Mouse (Mus musculus) adipocyte (in vitro differentiated cells): Measurements from ENCODE around the gene Sh3bgrl2.
A peak's percentile ranks its signal among the peaks of the same experiment; 100 is the strongest.

Source experiments
- DNase-seq: peaks from one replicate; pipeline ENCODE4 v3.0.0-alpha.2; 2016; ENCODE audit warnings: low spot score

Gene Sh3bgrl2

DNA sequence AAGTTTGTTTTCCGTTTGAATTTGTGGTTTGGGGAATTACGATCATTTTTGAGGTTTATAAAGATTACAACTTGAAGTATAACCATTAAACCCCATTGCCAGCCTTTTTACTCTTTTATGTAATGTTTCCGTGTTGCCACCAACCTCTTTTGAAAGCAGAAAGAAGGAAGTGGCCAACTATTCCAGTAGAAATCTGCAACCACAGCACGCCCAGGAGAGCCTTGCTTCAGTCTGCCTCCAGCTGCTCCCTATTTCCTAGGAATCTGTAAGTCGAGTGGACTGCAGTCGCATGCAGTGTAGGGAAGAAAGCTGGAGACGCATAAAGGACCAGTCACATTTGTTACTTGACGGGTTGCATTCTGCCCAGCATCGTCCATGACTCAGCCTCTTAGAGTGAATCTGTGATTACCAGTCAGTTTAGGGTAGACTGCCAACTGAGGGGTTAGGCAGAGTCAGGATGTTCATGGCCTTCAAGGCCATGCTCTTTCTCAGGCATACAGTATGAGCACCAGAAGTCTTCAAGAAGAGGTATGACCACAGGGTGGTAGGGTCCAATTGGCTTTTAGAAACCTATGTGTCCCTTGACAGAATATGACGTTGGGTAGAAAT is 43.8 kb downstream of the Sh3bgrl2 start:
- DNase-seq, result no peak

DNA sequence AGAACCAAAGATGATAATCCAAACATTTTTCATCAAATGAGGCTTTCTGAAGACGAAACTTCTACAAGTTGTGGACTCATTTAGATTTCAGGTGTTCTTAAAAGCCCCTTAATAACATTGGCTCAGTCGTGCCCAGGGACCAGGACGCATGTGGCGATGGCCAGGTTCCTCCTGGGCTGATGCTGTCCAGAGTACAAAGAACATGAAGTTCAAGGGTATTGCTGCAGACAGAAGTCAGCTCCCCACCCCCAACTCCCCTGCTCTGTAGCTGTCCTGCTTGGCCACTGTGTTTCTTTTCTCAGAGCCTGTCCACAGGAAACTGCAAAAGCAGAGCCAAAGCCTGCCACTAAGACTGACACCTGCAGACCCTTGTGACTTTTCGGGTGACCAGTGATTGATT is 45.7 kb downstream of the Sh3bgrl2 start:
- no peak for DNase-seq

DNA sequence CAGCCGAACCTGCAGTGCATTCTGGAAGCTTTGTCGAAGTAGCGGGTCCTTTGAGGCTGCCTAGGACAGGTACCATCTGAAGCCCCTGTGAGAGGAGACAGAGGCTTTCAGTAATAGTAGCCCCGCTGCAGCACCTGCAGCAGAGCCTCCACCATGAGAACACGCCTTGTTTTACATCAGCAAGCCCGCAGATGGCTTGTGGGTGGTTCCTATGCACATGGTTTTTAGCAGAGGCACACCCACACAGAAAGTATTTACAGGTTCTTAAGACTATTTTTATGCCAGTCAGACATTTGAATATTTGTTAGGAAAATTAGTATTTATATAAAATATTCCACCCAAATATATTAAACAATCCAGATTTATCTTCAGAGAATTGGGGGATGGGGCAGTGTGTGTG is 48.0 kb downstream of the Sh3bgrl2 start:
- no peak for DNase-seq

DNA sequence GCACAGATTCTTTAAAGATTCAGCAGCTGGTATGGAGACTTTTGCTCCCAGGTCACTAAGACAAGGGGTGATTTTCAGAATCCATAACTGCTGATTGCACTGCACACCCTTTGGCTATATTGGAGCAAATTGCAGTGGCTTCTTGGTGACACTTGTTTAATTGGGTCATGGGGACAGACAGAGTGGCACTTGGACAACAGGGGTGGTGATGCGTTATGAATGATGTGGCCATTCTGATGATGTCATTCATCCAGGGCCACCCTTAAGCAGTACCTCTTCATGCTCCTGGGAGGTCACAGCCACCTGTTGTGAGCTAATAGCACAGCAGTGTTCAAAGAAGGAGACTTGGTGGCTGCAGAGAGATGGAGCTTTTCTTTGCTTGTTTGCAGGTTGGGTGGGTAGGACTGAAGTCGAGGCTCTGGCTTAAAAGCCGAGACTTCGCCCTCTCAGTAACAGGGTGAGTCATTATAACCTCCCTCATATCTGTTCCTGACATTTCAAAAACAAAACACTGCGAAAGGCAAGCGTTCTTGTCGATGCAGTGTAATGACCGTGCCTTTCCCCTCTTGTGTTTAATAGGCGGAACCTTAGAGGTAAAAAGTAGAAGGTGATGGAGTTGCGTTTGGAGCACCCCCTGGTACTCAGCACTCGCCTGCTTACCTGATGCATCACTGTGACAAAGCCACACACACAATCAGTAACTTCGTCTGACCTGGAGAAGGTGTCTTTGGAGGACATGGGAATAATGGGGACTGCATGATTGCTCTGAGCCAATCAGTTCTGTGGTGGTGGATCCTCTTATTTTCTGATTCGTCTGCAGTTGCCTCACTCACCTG is 48.7 kb downstream of the Sh3bgrl2 start:
- no peak for DNase-seq

DNA sequence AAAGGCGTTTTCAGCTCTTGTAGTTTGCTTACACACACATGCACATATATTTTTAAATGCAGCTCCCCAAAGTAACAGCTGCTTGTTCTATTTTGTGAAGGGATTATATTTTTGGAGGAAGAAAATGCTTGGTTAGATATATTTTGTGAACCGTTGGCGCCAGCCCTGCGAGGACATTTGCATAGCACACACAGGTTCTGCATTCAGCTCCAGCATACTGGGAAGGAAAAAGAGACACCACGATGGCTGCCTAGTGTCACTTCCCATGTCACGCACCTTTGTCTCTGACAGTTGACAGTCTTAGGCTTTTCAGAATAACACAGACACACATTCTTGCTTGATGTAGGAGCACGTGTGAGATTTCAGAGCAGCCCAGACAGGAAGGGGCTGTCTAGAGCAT is 49.9 kb downstream of the Sh3bgrl2 start:
- no peak for DNase-seq

DNA sequence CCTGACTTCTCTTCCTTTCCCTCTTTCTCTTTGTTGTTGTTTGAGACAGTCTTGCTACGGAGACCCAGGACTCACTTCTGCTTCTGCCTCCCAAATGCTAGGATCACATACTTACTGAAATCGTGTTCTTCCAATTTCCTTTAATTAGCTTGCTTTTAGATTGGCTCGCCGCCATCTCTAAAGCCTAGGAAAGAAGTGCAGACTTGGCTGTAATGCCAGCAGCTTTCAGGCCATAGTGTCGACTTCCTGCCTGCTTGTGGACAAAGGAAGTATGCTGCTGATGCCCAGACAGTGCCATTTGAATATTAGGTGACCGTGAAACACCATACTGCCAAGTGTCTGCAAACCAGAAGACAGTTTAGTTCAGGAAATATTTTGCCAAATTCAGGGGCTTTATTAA is 51.4 kb downstream of the Sh3bgrl2 start:
- DNase-seq, result no peak

DNA sequence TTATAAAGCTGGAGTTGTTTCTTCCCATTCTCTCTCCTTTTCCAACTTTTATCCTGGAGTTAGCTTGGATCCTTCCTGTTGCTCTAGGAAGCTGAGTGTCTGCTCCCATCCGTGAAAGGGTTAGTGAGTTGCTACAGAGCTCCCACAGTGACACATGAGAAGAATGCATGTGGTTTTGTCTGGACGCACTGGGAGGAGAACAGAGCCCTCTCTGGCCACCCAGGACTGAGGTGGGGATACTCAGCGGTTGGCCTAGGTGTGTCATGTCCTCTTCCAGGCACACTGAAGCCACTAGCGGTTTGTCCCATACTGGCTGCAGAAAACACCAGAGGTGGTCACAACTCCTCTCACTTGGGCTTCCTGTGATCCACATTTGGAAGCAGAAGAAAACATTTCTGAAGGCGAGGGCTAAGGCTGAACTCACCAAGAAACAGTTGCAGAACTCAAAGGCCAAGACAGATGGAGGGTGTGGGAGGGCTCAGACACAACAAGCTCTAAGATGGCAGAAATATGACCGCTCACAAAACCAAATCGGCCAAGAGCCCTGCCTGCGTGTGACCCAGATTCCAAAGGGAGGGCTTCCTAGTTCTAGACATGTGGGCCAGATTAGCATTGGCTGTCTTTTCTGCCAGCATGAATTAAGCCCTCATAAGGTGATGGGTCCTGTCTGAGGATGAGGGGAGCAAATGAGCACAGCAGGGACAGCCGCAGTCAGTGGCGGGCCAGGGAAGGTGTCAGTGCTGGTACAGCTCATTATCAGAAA is 52.3 kb downstream of the Sh3bgrl2 start:
- DNase-seq, result no peak

DNA sequence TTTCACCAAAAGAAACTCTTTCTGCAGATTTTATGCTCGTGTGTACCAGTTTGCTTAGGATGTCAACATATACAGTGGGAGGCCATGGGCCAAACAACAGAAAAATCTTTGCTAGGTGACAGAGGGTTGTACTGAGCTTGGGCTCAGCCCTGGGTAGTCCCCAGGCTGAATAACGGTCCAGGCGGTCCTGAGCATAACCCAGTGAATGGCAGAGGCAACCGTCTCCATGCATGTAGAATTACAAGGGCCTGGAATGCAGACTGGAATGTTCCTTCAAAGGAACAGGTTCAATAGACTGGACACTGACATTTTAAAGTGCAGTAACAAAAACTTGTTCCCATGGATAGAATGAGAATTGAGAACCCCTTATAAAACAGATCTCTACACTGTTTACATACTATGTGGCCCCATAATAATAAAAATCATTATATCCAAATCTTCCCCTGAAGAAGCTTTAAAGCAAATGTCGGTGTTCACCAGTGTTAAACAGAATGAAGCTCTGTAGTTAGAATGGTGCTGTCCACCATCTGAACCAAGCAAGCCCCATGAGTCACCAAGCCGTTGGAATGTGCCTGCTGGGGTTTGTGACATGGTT is 54.1 kb downstream of the Sh3bgrl2 start:
- no peak for DNase-seq

DNA sequence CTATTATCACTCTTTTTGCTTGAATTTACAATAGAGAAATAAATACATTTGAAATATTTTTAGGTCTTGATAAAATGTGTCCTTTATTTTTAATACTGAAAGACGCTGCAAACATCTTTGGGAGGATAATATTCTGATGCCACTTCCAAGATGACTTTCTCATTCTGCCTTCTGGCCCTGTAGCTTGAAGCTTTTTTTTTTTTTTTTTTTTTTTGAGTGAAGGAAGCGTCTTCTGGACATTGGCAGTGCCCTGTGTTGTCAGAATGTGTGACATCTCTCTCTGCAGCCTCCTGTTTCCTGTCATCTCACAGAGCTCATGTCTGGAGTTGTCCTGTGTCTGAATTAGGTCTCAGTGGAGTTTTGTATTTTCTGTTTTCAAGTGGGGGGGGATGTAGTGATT is 55.0 kb downstream of the Sh3bgrl2 start:
- DNase-seq, result no peak

DNA sequence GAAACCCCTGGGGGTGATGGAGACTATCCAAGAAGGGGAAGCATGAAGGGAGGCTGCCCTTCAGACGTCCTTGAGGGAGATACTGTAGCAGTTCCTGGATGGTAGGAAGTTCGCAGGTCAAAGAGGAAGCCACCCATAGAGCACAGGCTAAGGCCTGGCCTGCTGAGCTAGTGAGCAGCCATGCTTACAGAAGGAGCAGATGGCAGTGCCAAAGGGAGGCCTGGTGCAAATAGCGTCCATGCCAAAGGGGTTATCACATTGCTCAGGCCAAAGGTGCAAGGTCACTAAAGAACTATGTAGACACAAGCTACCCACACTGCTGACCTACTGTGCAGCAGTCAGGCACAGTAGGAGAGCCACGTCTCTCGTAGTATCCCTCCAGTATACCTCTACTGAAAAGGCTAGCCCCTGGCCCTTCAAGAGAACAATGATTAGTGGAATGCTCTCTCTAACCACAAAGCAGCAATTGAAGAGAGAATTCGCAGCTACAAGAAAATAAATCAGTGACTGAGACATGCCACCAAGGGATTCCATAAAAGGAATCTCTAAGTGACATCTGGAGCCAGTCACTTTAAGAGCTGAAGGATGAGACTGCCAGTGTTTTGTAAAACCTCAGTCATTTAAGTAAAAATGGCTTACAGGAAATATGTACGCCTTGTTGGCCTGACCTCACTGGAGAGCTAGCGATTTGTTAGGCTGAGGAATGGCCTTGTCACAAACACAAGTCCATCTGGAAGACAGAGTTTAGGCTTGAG is 57.9 kb downstream of the Sh3bgrl2 start:
- DNase-seq, result no peak

DNA sequence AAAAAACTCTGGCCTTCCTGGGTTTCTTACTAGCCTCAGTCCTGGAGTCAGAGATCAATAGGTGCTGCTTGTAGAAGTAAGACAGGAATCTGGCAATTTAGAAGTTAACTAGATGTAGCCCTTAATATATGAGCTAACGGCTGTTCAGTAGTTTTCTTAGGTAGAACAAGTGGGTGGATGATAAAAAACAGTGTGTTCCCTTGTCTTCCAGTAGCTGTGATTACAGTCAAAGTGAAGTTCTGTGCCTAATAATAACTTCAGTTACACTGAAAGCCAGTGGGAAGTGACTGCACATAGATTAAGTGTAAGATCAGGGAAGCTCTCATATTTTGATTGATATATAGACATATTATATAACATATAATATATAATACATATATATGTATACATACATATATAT is 60.0 kb downstream of the Sh3bgrl2 start:
- DNase-seq, result no peak

DNA sequence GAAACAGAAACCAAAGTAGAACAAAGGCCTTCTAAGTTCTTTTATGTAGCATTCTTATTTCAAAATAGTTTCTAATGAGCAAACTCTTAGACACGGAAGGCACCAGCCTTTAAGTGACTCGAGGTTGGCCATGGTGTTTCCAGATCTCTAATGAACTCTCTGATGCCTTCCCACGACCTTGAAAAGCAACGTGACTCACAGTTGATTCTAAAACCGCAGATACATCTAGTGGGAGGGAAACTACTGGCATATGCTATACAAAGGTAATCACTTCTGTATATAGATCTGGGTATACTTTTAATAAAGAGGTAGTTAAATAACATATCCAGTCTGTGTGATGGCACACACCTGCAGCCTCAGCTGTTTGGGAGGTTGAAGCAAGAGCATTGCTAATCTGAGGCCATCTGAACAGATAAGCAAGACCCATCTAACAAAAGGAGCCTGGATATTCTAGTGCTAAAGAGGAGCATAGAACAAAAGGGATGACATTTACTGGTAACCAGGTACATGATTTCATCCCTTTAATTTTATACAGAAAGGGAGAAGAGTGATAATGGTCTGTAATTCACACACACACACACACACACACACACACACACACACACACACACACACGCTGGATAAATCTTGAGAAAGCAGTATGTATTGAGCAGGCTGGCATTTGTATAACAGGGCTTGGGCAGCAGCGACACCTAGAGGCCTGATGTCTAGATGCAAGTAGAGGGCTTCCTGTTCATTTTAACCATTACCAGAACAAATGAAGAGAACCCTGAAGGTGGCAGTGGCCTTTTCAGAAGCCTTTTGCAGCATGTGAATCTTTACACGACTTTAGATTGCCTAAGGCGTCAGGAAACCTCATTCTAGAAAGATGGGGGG is 61.5 kb downstream of the Sh3bgrl2 start:
- DNase-seq, result peak; percentile 77

DNA sequence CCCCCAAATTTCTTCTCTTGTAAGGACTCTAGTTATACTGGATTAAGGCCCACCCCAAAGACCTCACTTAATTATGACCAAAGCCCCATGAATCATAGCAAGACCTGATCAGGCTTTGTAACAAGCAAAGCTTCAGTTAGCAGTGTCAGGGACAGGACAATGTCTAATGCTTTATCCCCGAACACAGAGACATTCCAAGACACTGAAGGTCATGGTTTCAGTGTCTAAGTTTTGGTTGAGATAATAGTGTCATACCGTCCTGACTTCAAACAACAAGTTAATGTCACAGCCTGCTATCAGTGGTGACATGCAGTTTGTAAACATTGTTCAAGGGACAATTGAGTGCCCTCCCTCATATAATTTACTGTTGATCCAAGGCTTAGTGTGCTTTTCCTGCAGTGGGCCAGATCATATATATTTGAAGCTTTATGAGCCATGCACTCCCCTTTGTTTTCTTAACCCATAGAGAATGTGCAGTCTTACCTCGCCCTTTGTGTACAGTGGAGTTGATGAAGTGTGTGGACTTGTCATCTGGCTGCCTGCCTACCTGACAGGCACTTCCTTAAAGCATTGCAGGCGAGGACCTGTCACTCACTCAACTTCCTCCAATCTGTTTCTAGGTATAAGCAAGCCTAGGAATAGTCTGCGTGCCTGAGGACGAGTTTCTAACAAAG is 67.9 kb downstream of the Sh3bgrl2 start:
- DNase-seq, result no peak

DNA sequence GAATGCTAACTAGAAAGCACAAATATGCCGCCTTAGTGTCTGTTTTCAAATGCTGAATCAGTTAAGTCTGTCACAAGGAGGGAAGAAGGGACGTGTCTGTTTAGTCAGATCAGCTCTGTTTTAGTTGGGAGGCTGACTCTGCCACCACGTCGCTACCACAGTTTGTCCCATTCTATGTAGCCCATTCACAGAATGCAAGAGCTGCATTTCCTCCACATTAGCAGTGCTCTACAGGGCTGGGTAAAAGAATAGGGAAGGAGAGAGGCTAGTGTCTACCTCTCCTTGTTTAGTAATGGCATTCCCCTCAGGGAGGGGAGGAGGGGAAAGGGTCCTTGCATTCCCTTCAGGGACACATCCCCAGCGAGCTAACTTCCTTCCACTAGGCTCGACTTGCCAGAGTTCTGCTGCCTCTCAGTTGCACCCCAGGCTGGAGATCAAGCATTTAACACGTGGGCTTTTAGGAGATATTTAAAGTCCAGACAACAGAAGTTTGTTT is 68.5 kb downstream of the Sh3bgrl2 start:
- DNase-seq, result no peak

DNA sequence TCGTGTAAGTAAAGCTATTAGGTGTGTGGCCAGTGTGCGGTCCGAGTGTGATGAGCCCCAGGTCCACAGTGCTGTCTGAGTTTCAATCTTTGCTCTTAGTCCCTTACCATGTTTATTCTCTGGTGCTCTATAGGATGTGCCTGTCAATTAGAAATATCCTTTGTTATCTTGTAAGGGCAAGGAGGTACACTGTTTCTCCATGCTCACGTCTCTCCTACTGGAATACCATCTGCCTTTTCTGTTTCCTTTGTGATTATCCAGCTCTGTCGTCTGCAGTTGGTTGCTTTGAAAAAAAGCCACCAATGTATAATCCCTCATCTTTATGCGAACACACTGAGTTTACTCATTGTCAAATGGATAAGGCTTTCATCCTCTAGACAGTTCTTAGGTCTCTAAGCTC is 75.3 kb downstream of the Sh3bgrl2 start:
- no peak for DNase-seq

DNA sequence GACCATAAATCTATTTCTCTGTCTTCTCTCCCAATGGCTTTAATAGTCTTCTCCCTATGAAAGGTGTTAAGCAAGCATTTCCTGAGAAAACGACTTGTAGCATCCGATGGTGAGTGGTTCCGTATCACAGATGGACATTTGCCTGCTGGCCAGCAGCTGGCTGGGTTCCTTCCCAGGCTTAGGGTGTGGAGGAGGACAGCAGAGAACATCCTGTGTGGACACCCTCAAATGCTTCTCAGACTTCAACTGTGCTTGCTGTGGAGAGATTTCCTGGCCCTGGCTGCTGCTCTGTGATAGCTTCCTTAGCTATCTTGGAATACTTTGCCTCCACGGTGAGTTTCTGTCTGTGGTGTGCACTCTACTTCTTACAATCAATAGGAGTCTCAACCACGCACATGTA is 76.1 kb downstream of the Sh3bgrl2 start:
- DNase-seq, result no peak

DNA sequence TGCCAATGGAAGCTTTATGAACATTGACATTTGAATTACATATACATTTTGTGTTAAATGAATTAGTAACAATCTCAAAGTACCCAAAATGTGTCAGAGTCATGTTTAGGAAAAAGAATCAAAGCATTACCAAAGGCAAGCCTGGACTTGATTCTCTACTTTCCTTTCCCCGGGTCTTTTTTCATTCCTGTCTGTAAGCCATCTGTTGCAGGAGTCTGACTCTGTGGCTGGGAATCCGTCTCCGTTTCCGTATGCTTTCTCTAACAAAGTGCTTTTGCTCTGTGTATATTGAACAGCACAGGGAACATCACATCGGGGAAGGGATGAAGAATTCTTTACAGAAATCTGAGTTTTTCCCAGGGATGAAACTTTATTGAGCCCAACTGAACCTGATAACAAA is 77.0 kb downstream of the Sh3bgrl2 start:
- no peak for DNase-seq

DNA sequence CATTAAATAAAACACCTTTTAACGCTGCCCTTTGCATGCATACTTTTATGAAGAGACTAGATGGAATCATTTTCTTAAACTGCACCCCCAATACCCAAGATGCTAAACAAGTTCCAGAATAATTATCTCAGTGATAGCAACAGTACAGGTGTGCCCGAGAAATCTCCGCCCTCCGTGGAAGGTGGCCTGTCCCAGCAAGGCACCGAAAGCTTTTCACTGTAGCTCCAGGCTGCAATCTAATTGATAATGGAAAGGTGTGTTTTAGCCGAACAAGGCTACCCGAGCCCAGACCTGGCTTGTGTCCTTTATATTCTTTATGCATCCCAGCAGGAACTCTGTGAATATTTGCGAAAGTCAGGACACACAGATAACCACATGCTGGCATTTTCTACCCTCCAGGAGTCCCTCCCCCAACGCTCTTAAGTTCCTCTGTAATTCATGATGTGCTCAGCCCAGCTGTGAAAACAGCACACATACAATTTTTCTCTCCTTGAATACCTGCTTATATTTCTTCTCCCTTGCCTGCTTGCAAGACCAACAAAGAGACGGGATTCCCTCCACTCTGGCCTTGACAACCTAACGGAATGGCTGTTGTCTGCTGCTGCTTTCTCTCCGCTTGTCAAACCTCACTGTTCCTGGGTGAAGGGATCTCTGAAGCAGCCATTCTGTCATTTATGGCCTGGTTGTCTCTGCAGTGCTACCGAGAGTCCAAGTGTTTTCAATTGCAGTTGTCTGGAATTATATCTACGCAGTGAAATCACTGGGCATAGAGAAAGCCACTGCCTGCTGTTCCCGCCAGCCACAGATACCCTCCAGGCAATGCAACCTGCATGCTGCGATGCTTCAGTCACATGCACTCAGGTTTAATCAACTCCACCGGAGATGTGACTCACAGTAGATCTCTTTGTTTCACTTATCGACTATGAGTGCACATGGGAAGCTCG is 80.8 kb downstream of the Sh3bgrl2 start:
- no peak for DNase-seq

DNA sequence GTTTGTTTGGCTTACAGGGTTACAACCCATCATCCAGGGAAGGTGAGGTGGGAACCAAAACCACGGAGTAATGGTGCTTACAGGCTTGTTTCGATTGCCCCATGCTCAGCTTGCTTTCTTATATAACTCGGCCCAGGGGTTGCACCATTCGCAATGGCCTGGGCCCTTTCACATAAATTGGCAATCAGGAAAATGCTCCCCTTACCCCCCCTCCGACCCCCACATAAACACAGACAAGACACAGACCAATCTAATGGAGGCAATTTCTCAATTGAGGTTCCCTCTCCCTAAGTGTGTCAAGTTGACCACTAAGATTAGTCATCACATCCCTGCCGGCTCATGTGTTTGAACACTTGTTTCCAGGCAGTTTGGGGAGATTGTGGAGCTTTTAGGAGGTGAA is 82.2 kb downstream of the Sh3bgrl2 start:
- DNase-seq, result no peak
